Mouse (Mus musculus): ENCODE measurements around the gene Cybc1. TPM values are rescaled to one million over a fixed set of nuclear protein-coding genes. Genes with fewer than 3 reads are reported as not detected.
A peak's percentile ranks its signal among the peaks of the same experiment; 100 is the strongest.

The Cybc1 gene
- polyA plus RNA-seq, 1 experiment from 2014 or later, result 23.3 TPM

- Histone ChIP-seq H3K9me3 (replicated peaks) (no peaks in the 10 kb centered on the region), H3K27me3 (replicated peaks) (no peaks in the 10 kb centered on the region), H3K4me2 (peak overlapping the region; percentile 86), H3K9ac (peak overlapping the region; percentile 15; the same call in 1 of the 2 replicates), H3K4me1 (replicated peaks) (peaks cover 11% of the 10 kb centered on the region), H3K27ac (ENCODE audit: poor library complexity, severe bottlenecking) (no peak overlapping the region; the same call in 1 of the 2 replicates), H3K4me3 (peak overlapping the region; percentile 68), H3K36me3 (peaks cover 9% of the 10 kb centered on the region)
- ATAC-seq (ENCODE audit: insufficient number of reproducible peaks, low FRiP score), result no peak
- WGBS, result 0% methylated on average over 5 of the region's 5 CpGs
Observed at GRCm38 (mm10) chr11:121203859-121204160, 25.3 kb downstream of the Cybc1 start.

- 52% methylated on average over 11 of the region's 11 CpGs for WGBS
Observed at GRCm38 (mm10) chr11:121201436-121202198, 27.5 kb downstream of the Cybc1 start.

GRCm38 (mm10) chr11:121200781-121201180, 28.3 kb downstream of the Cybc1 start:
- H3K9ac ChIP-seq, result no peak overlapping the region
- H3K4me1 ChIP-seq (replicated peaks), result peaks cover 11% of the 10 kb centered on the region
- H3K4me3 ChIP-seq, result no peak overlapping the region
- 87% methylated on average over 6 of the region's 6 CpGs for WGBS
- H3K27me3 ChIP-seq (replicated peaks), result no peaks in the 10 kb centered on the region
- no peak overlapping the region for H3K4me2 ChIP-seq
- H3K36me3 ChIP-seq, result peaks cover 5% of the 10 kb centered on the region
- H3K9me3 ChIP-seq (replicated peaks), result no peaks in the 10 kb centered on the region
- H3K27ac ChIP-seq (ENCODE audit: poor library complexity, severe bottlenecking), result no peak overlapping the region
- ATAC-seq (ENCODE audit: insufficient number of reproducible peaks, low FRiP score), result no peak

More at GRCm38 (mm10) chr11:121201436-121202198, 27.5 kb downstream of the Cybc1 start:
- Histone ChIP-seq H3K27ac (ENCODE audit: poor library complexity, severe bottlenecking) (no peak overlapping the region), H3K9ac (no peak overlapping the region), H3K4me2 (no peak overlapping the region), H3K27me3 (replicated peaks) (no peaks in the 10 kb centered on the region), H3K4me3 (no peak overlapping the region), H3K36me3 (no peaks in the 10 kb centered on the region), H3K4me1 (replicated peaks) (peaks cover 11% of the 10 kb centered on the region), H3K9me3 (replicated peaks) (no peaks in the 10 kb centered on the region)
- no peak for ATAC-seq (ENCODE audit: insufficient number of reproducible peaks, low FRiP score)

- Histone ChIP-seq H3K27me3 (replicated peaks) (no peaks in the 10 kb centered on the region), H3K36me3 (peaks cover 7% of the 10 kb centered on the region), H3K9ac (no peak overlapping the region), H3K4me1 (replicated peaks) (peaks cover 7% of the 10 kb centered on the region), H3K4me3 (no peak overlapping the region), H3K9me3 (replicated peaks) (no peaks in the 10 kb centered on the region), H3K27ac (ENCODE audit: poor library complexity, severe bottlenecking) (no peak overlapping the region), H3K4me2 (no peak overlapping the region)
- ATAC-seq (ENCODE audit: insufficient number of reproducible peaks, low FRiP score), result no peak
- 80% methylated on average over 4 of the region's 4 CpGs for WGBS
Observed at GRCm38 (mm10) chr11:121199851-121200250, 29.3 kb downstream of the Cybc1 start.

- no peak overlapping the region for H3K27ac ChIP-seq (ENCODE audit: poor library complexity, severe bottlenecking)
- no peaks in the 10 kb centered on the region for H3K27me3 ChIP-seq (replicated peaks)
- WGBS, result 42% methylated on average over 2 of the region's 2 CpGs
- no peak overlapping the region for H3K4me2 ChIP-seq
- no peaks in the 10 kb centered on the region for H3K9me3 ChIP-seq (replicated peaks)
- no peak overlapping the region for H3K9ac ChIP-seq
- no peak for ATAC-seq (ENCODE audit: insufficient number of reproducible peaks, low FRiP score)
- peaks cover 3% of the 10 kb centered on the region for H3K4me1 ChIP-seq (replicated peaks)
- H3K4me3 ChIP-seq, result no peak overlapping the region
- H3K36me3 ChIP-seq, result peaks cover 7% of the 10 kb centered on the region
Observed at GRCm38 (mm10) chr11:121198622-121199021, 30.5 kb downstream of the Cybc1 start.

GRCm38 (mm10) chr11:121193415-121193814, 35.7 kb downstream of the Cybc1 start:
- no peaks in the 10 kb centered on the region for H3K9me3 ChIP-seq (replicated peaks)
- no peak for ATAC-seq (ENCODE audit: insufficient number of reproducible peaks, low FRiP score)
- H3K27me3 ChIP-seq (replicated peaks), result no peaks in the 10 kb centered on the region
- no peak overlapping the region for H3K4me3 ChIP-seq
- no peaks in the 10 kb centered on the region for H3K4me1 ChIP-seq (replicated peaks)
- WGBS, result 76% methylated on average over 3 of the region's 3 CpGs
- H3K9ac ChIP-seq, result no peak overlapping the region
- H3K27ac ChIP-seq (ENCODE audit: poor library complexity, severe bottlenecking), result no peak overlapping the region
- no peak overlapping the region for H3K4me2 ChIP-seq
- peaks cover 7% of the 10 kb centered on the region for H3K36me3 ChIP-seq

- Histone ChIP-seq H3K4me2 (no peak overlapping the region), H3K9ac (no peak overlapping the region), H3K27me3 (replicated peaks) (no peaks in the 10 kb centered on the region), H3K9me3 (replicated peaks) (no peaks in the 10 kb centered on the region), H3K27ac (ENCODE audit: poor library complexity, severe bottlenecking) (no peak overlapping the region), H3K4me1 (replicated peaks) (no peaks in the 10 kb centered on the region), H3K4me3 (no peak overlapping the region), H3K36me3 (peaks cover 7% of the 10 kb centered on the region)
- WGBS, result 50% methylated on average over 2 of the region's 2 CpGs
- no peak for ATAC-seq (ENCODE audit: insufficient number of reproducible peaks, low FRiP score)
Observed at GRCm38 (mm10) chr11:121192742-121193141, 36.4 kb downstream of the Cybc1 start.

GRCm38 (mm10) chr11:121189681-121190080, 39.4 kb downstream of the Cybc1 start:
- Histone ChIP-seq H3K4me3 (no peak overlapping the region), H3K4me1 (replicated peaks) (no peaks in the 10 kb centered on the region), H3K4me2 (no peak overlapping the region), H3K9ac (no peak overlapping the region), H3K9me3 (replicated peaks) (no peaks in the 10 kb centered on the region), H3K36me3 (peaks cover 8% of the 10 kb centered on the region; the same call in 1 of the 2 replicates), H3K27ac (ENCODE audit: poor library complexity, severe bottlenecking) (no peak overlapping the region), H3K27me3 (replicated peaks) (no peaks in the 10 kb centered on the region)
- 76% methylated on average over 3 of the region's 3 CpGs for WGBS
- ATAC-seq (ENCODE audit: insufficient number of reproducible peaks, low FRiP score), result no peak

- 55% methylated on average over 12 of the region's 12 CpGs for WGBS
- peak; percentile 45; the same call in 1 of the 2 replicates for ATAC-seq (ENCODE audit: insufficient number of reproducible peaks, low FRiP score)
- peaks cover 4% of the 10 kb centered on the region for H3K36me3 ChIP-seq
Observed at GRCm38 (mm10) chr11:121176285-121177270, 52.5 kb downstream of the Cybc1 start.

GRCm38 (mm10) chr11:121174234-121174633, 54.9 kb downstream of the Cybc1 start:
- WGBS, result 51% methylated on average over 3 of the region's 3 CpGs
- Histone ChIP-seq H3K4me2 (no peak overlapping the region), H3K27me3 (replicated peaks) (no peaks in the 10 kb centered on the region), H3K27ac (ENCODE audit: poor library complexity, severe bottlenecking) (no peak overlapping the region), H3K36me3 (no peaks in the 10 kb centered on the region), H3K9ac (no peak overlapping the region), H3K9me3 (replicated peaks) (no peaks in the 10 kb centered on the region), H3K4me3 (no peak overlapping the region), H3K4me1 (replicated peaks) (0 out of 2 replicates have a peak, but pooled peaks cover 6% of the 10 kb centered on the region)
- ATAC-seq (ENCODE audit: insufficient number of reproducible peaks, low FRiP score), result no peak

More at GRCm38 (mm10) chr11:121176285-121177270, 52.5 kb downstream of the Cybc1 start:
- H3K27ac ChIP-seq (ENCODE audit: poor library complexity, severe bottlenecking), result no peak overlapping the region
- H3K9ac ChIP-seq, result no peak overlapping the region
- H3K9me3 ChIP-seq (replicated peaks), result no peaks in the 10 kb centered on the region
- H3K27me3 ChIP-seq (replicated peaks), result no peaks in the 10 kb centered on the region
- no peak overlapping the region for H3K4me2 ChIP-seq
- 0 out of 2 replicates have a peak, but pooled peaks cover 6% of the 10 kb centered on the region for H3K4me1 ChIP-seq (replicated peaks)
- H3K4me3 ChIP-seq, result no peak overlapping the region

- Histone ChIP-seq H3K36me3 (no peaks in the 10 kb centered on the region), H3K9ac (no peak overlapping the region), H3K9me3 (replicated peaks) (no peaks in the 10 kb centered on the region), H3K27me3 (replicated peaks) (no peaks in the 10 kb centered on the region), H3K4me3 (no peak overlapping the region), H3K4me1 (replicated peaks) (0 out of 2 replicates have a peak, but pooled peaks cover 6% of the 10 kb centered on the region), H3K4me2 (no peak overlapping the region), H3K27ac (ENCODE audit: poor library complexity, severe bottlenecking) (no peak overlapping the region)
- WGBS, result 78% methylated on average over 5 of the region's 5 CpGs
- ATAC-seq (ENCODE audit: insufficient number of reproducible peaks, low FRiP score), result no peak
Observed at GRCm38 (mm10) chr11:121173203-121173602, 55.9 kb downstream of the Cybc1 start.
